Mouse (Mus musculus): ENCODE results near the gene Taf1c.
A peak's percentile ranks its signal among the peaks of the same experiment; 100 is the strongest.

Gene Taf1c

GRCm38 (mm10) chr8:119604996-119605395, at the start of gene Taf1c:
TSS of gene Taf1c (minus strand) at chr8:119605222.
- peak; percentile 92 for DNase-seq (ENCODE audit: low read depth, low spot score)

- DNase-seq (ENCODE audit: low read depth, low spot score), result no peak
Observed at GRCm38 (mm10) chr8:119651324-119651723, 46.3 kb upstream of the Taf1c start.

- DNase-seq (ENCODE audit: low read depth, low spot score), result no peak
Observed at GRCm38 (mm10) chr8:119646846-119647245, 41.8 kb upstream of the Taf1c start.

GRCm38 (mm10) chr8:119646197-119646596, 41.2 kb upstream of the Taf1c start:
- DNase-seq (ENCODE audit: low read depth, low spot score), result no peak

GRCm38 (mm10) chr8:119644981-119645597, 40.1 kb upstream of the Taf1c start:
- DNase-seq (ENCODE audit: low read depth, low spot score), result no peak

- no peak for DNase-seq (ENCODE audit: low read depth, low spot score)
Observed at GRCm38 (mm10) chr8:119644429-119644960, 39.5 kb upstream of the Taf1c start.

- no peak for DNase-seq (ENCODE audit: low read depth, low spot score)
Observed at GRCm38 (mm10) chr8:119642960-119643359, 37.9 kb upstream of the Taf1c start.

- DNase-seq (ENCODE audit: low read depth, low spot score), result no peak
Observed at GRCm38 (mm10) chr8:119641058-119641457, 36.0 kb upstream of the Taf1c start.

GRCm38 (mm10) chr8:119639798-119640197, 34.8 kb upstream of the Taf1c start:
- no peak for DNase-seq (ENCODE audit: low read depth, low spot score)

- DNase-seq (ENCODE audit: low read depth, low spot score), result no peak
Observed at GRCm38 (mm10) chr8:119638261-119638660, 33.2 kb upstream of the Taf1c start.

GRCm38 (mm10) chr8:119637381-119637780, 32.4 kb upstream of the Taf1c start:
- no peak for DNase-seq (ENCODE audit: low read depth, low spot score)

- no peak for DNase-seq (ENCODE audit: low read depth, low spot score)
Observed at GRCm38 (mm10) chr8:119636766-119637165, 31.7 kb upstream of the Taf1c start.

GRCm38 (mm10) chr8:119635958-119636357, 30.9 kb upstream of the Taf1c start:
- DNase-seq (ENCODE audit: low read depth, low spot score), result no peak

- DNase-seq (ENCODE audit: low read depth, low spot score), result no peak
Observed at GRCm38 (mm10) chr8:119635378-119635777, 30.4 kb upstream of the Taf1c start, which contains the start of gene Kcng4. TSS of gene Kcng4 (minus strand) at chr8:119635680.

GRCm38 (mm10) chr8:119634616-119635336, 29.8 kb upstream of the Taf1c start:
- DNase-seq (ENCODE audit: low read depth, low spot score), result no peak

GRCm38 (mm10) chr8:119632909-119633308, 27.9 kb upstream of the Taf1c start:
- no peak for DNase-seq (ENCODE audit: low read depth, low spot score)

- no peak for DNase-seq (ENCODE audit: low read depth, low spot score)
Observed at GRCm38 (mm10) chr8:119632246-119632645, 27.2 kb upstream of the Taf1c start.

- no peak for DNase-seq (ENCODE audit: low read depth, low spot score)
Observed at GRCm38 (mm10) chr8:119630841-119631240, 25.8 kb upstream of the Taf1c start.

GRCm38 (mm10) chr8:119627613-119628359, 22.8 kb upstream of the Taf1c start:
- no peak for DNase-seq (ENCODE audit: low read depth, low spot score)

GRCm38 (mm10) chr8:119627199-119627598, 22.2 kb upstream of the Taf1c start:
- no peak for DNase-seq (ENCODE audit: low read depth, low spot score)

GRCm38 (mm10) chr8:119625788-119626187, 20.8 kb upstream of the Taf1c start:
- no peak for DNase-seq (ENCODE audit: low read depth, low spot score)

- DNase-seq (ENCODE audit: low read depth, low spot score), result no peak
Observed at GRCm38 (mm10) chr8:119624916-119625315, 19.9 kb upstream of the Taf1c start.
